Mouse (Mus musculus): Measurements from ENCODE around the gene Mpst. TPM values are rescaled to one million over a fixed set of nuclear protein-coding genes. Genes with fewer than 3 reads are reported as not detected.

The Mpst gene
- polyA plus RNA-seq (2015; fragmentation: Illumina TruSeq; extraction: RNeasy Lipid Tissue Mini Kit (QIAGEN cat#74804); ENCODE audit: insufficient read depth, low read depth, low replicate concordance) = 10.4 TPM

GRCm38 (mm10) chr15:78406293-78406934 lies at the start of gene Mpst:
Gene Mpst, plus strand, starts transcription at chr15:78406416.

DNA sequence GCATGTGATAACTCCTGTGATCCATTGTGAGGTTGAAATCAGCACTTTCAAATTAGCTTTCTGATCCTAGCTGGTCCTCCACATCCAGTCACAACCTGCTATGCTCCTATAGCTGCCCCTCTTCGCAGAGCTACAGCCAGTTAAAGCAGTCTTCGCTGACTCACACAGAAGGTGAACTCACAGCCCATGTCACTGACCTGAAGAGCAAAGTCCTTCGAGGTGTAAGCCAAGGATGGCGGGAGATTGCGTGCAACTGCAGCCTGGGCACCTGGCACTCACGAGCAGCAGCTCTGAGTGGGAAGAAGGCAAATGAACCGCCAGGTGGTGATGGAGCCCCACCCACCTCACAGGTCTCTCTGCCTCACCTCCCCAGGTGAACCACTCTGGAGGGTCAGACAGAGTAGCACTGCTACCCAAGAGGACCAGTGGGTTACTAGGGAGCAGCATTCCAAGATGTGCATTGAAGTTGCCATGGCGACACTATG lies 10.7 kb upstream of the Mpst start, which contains the start of gene Tex33:
Tex33 (minus strand) TSS at position 435 of the 485 bp plus-strand sequence.

DNA sequence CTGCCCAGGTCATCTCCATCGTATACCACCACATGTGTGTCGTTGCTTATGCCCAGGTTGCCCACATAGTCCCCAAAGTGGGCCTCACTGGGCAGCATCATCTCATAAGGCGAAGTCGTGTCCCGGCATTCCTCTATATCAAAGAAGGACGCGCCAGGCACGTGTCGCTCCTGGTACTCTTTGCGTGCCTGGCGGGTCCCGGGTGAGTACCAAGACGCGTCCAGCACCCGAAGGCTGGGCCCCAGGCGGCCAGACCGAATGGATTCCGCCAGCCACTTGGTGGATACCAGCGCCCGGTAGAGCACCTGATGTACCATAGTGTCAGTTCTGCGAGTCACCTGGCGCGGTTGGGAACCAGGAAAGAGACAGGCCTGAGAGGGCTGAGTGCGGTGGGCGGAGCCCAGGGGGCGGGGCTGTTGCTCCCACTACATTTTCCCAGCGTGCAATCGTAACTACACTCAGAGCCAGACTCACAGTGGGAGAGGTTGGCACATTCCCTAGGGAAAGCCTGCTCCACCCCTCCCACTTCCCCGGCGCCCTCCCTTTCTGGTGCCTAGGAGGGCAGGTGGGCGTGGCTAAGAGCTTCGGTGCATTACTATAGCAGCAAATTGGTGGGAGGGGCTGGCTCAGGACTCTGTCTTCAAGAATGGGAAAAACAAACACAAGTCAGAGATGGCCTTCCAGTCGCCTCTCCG lies 552 bp upstream of the Mpst start, which contains the start of gene Tst:
Tst (minus strand) TSS at position 391 of the 695 bp plus-strand sequence.

DNA sequence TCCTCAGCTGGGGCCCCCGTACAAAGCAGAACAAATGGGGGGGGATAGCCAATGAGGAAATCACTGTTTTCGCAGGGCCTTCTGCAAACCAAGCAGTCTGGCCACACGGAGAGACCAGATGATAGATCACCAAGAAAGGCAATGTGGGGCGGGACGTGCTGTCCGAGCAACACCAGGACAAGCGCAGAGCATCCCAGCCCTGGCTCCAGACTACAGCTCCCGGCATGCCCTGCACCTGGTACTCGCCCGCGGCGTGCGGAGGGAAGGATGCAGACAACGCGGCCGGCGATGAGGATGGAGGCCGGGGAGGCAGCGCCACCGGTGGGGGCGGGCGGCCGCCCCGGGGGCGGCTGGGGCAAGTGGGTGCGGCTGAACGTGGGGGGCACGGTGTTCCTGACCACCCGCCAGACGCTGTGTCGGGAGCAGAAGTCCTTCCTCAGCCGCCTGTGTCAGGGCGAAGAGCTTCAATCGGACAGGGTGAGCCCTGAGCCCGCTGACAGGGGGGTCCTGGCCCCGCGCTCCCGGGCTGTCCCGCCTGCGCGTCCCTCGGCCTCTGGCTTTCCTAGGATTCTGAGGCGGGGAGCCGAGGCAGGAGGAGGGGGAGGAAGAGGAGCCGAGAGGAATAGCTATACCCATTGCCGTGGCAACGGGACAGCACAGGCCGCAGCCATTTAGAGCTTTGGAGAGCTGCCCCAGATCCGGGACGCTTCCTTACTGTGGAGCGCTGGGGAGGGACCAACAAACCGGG lies 22.3 kb downstream of the Mpst start, which contains the start of gene Kctd17:
Kctd17 (plus strand) TSS at position 174 of the 748 bp plus-strand sequence.

Other genes with a start within 250 kb of the Mpst start
- gene Ift27, start 232.3 kb upstream of the Mpst start, polyA plus RNA-seq (2015; fragmentation: Illumina TruSeq; extraction: RNeasy Lipid Tissue Mini Kit (QIAGEN cat#74804); ENCODE audit: insufficient read depth, low read depth, low replicate concordance) = 6.8 TPM
- gene Pvalb, start 200.0 kb upstream of the Mpst start, polyA plus RNA-seq (2015; fragmentation: Illumina TruSeq; extraction: RNeasy Lipid Tissue Mini Kit (QIAGEN cat#74804); ENCODE audit: insufficient read depth, low read depth, low replicate concordance) = not detected
- 1.8 TPM for gene Ncf4, start 161.6 kb upstream of the Mpst start, polyA plus RNA-seq (2015; fragmentation: Illumina TruSeq; extraction: RNeasy Lipid Tissue Mini Kit (QIAGEN cat#74804); ENCODE audit: insufficient read depth, low read depth, low replicate concordance)
- gene Csf2rb2, start 100.7 kb upstream of the Mpst start, polyA plus RNA-seq (2015; fragmentation: Illumina TruSeq; extraction: RNeasy Lipid Tissue Mini Kit (QIAGEN cat#74804); ENCODE audit: insufficient read depth, low read depth, low replicate concordance) = 1.5 TPM
- 5.7 TPM for gene Csf2rb, start 80.7 kb upstream of the Mpst start, polyA plus RNA-seq (2015; fragmentation: Illumina TruSeq; extraction: RNeasy Lipid Tissue Mini Kit (QIAGEN cat#74804); ENCODE audit: insufficient read depth, low read depth, low replicate concordance)
- gene Tex33, start 10.5 kb upstream of the Mpst start, polyA plus RNA-seq (2015; fragmentation: Illumina TruSeq; extraction: RNeasy Lipid Tissue Mini Kit (QIAGEN cat#74804); ENCODE audit: insufficient read depth, low read depth, low replicate concordance) = not detected
- 10.8 TPM for gene Tst, start 509 bp upstream of the Mpst start, polyA plus RNA-seq (2015; fragmentation: Illumina TruSeq; extraction: RNeasy Lipid Tissue Mini Kit (QIAGEN cat#74804); ENCODE audit: insufficient read depth, low read depth, low replicate concordance)
- 13.0 TPM for gene Kctd17, start 22.1 kb downstream of the Mpst start, polyA plus RNA-seq (2015; fragmentation: Illumina TruSeq; extraction: RNeasy Lipid Tissue Mini Kit (QIAGEN cat#74804); ENCODE audit: insufficient read depth, low read depth, low replicate concordance)
- gene Tmprss6, start 62.2 kb downstream of the Mpst start, polyA plus RNA-seq (2015; fragmentation: Illumina TruSeq; extraction: RNeasy Lipid Tissue Mini Kit (QIAGEN cat#74804); ENCODE audit: insufficient read depth, low read depth, low replicate concordance) = 0.42 TPM
- not detected for gene Il2rb, start 88.9 kb downstream of the Mpst start, polyA plus RNA-seq (2015; fragmentation: Illumina TruSeq; extraction: RNeasy Lipid Tissue Mini Kit (QIAGEN cat#74804); ENCODE audit: insufficient read depth, low read depth, low replicate concordance)
- gene C1qtnf6, start 125.0 kb downstream of the Mpst start, polyA plus RNA-seq (2015; fragmentation: Illumina TruSeq; extraction: RNeasy Lipid Tissue Mini Kit (QIAGEN cat#74804); ENCODE audit: insufficient read depth, low read depth, low replicate concordance) = 3.3 TPM
- gene Sstr3, start 138.3 kb downstream of the Mpst start, polyA plus RNA-seq (2015; fragmentation: Illumina TruSeq; extraction: RNeasy Lipid Tissue Mini Kit (QIAGEN cat#74804); ENCODE audit: insufficient read depth, low read depth, low replicate concordance) = 3.4 TPM
- gene Rac2, start 166.4 kb downstream of the Mpst start, polyA plus RNA-seq (2015; fragmentation: Illumina TruSeq; extraction: RNeasy Lipid Tissue Mini Kit (QIAGEN cat#74804); ENCODE audit: insufficient read depth, low read depth, low replicate concordance) = 2.2 TPM
- 4.9 TPM for gene Cyth4, start 190.6 kb downstream of the Mpst start, polyA plus RNA-seq (2015; fragmentation: Illumina TruSeq; extraction: RNeasy Lipid Tissue Mini Kit (QIAGEN cat#74804); ENCODE audit: insufficient read depth, low read depth, low replicate concordance)